Mouse (Mus musculus): ENCODE data around the gene Phactr3. TPM values are rescaled to one million over a fixed set of nuclear protein-coding genes. Genes with fewer than 3 reads are reported as not detected.

The Phactr3 gene
- polyA plus RNA-seq (2012; rRNA removed; ENCODE audit: low replicate concordance) = 0.13 and 0.14 TPM in 2 replicates

DNA sequence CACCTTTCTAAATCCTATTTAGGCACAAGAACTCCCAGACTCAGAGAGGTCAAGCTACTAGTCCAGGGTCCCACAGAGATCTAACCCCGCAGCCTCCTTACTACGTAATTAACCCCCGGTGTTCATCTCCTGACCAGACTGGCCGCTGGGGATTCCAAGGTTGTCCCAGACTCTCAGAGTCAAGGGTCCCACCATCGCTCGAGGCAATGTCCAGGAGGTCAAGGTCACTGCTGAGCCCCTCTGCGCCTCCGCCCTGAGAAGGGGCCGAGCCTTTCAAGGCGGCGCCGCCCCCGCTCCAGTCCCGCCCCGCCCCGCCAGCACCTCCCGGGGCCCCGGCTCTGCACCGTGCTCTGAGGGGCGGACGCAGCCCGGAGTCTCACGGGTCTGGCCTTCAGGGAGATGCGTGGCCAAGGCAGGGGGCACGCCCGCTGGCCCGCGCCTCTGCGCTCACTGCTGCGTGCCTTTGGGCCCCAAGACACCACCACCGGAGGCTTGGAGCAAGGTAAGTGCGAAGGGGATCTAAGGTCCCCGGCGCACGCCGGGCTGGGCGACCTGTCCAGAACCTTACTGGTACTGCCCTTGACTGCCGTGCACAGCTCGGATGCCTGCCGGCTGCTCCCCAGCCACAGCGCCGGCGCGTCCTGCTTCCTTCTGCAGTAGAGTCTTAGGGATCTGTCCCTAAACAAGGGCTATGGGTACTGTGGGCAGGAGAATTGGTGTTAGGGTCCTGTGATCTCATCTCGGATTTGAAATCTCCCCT lies at the start of gene Phactr3:
Phactr3 (plus strand) TSS at position 175 of the 760 bp plus-strand sequence.

DNA sequence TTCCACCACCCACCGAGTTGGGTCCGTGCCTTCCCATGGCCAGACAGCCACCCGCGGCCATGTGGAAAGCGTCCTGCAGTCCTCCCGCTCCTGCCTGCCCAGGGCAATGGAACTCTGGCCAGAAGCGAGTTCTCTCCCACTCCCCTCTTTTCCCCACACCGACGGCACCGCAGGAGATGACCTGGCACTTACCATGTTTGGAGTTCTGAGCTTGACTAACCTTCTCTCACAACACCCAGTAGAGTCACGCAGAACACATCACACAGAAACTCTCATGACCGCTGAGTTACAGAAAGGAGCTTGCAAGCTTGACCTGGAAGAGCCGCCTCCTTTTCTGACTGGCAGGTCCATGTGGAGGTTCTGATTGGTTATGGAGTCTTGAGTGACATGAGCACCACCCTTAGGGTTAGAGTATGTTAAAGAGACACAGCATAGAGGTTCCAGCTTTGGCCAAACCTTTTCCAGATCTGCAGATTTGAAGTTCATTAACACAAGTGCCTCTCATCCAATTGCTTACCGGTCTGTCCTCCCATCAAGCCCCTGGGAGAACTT lies 40.5 kb upstream of the Phactr3 start, which contains the start of gene Zfp931:
Zfp931 (minus strand) TSS at position 311 of the 552 bp plus-strand sequence.

Other genes starting within 250 kb of the Phactr3 start
- 0.12 TPM in 1 of 2 replicates, not detected in the other for gene Gm14327, start 221.9 kb upstream of the Phactr3 start, polyA plus RNA-seq (2012; rRNA removed; ENCODE audit: low replicate concordance)
- not detected in 2 replicates for gene Zfp972, start 193.4 kb upstream of the Phactr3 start, polyA plus RNA-seq (2012; rRNA removed; ENCODE audit: low replicate concordance)
- 0.14 TPM in 1 of 2 replicates, not detected in the other for gene Gm14326, start 161.7 kb upstream of the Phactr3 start, polyA plus RNA-seq (2012; rRNA removed; ENCODE audit: low replicate concordance)
- gene Zfp971, start 95.7 kb upstream of the Phactr3 start, polyA plus RNA-seq (2012; rRNA removed; ENCODE audit: low replicate concordance) = not detected in 2 replicates
- gene Zfp931, start 40.5 kb upstream of the Phactr3 start, polyA plus RNA-seq (2012; rRNA removed; ENCODE audit: low replicate concordance) = not detected in 2 replicates

Measured in duodenum, adult 2 months (tissue).